Mouse (Mus musculus): ENCODE data around the gene Gm136. TPM values are rescaled to one million over a fixed set of nuclear protein-coding genes. Genes with fewer than 3 reads are reported as not detected.
"Not testable (repeated sequence)": the region's sequence is repeated elsewhere in the genome, so short reads cannot be mapped to it uniquely, and the experiment has no call there.

The Gm136 gene
- polyA plus RNA-seq, 1 experiment from 2014 or later, result not detected

DNA sequence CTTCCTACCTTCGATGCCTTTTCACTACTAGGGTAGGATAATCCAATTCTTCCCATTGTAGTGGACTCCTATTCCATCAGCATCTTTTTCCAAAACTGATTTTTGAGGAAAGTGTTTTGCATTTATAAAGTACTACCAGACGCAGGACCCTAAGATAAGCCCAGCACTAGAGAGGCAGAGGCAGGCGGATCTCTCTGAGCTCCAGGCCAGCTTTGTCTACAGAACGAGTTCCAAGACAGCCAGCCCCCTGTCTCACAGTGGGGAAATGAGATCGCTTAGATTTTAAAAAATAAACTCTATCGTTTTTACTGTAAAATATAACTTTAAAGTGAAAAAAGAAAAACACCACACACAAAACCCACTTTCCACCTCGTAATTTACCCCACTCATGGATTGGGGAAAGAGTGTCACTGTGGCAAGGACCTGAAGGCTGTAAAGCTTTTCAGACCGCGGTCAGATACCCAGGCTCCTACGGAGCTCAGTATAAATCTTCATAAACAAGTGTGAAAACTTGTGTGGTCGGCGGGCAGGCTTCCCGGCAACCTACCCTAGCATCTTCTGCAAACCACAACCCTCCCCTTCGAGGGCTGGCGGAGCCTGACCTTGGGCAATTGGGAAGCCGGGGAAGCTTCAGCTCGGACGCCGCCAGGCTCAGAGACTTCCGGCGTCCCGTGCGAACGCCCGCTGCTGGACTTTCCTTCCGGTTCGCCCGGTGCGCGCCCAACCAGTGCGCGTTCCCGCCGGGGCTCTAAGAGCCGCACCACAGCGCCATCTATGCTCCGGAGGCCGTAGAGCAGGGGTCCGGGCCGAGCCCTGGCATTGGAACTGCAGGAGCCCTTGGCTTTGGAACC, 21.8 kb upstream of the Gm136 start, which contains the start of gene Smim8:
TSS of gene Smim8 (minus strand) at position 747 of the 851 bp plus-strand sequence.
- WGBS, result 4% methylated on average over 40 of the region's 40 CpGs
- peak within 1 kb of the TSS; percentile 67 for H3K9ac ChIP-seq (replicated peaks; ENCODE audit: low read depth, low read length)
- H3K4me3 ChIP-seq (replicated peaks; ENCODE audit: low read length), result peak within 1 kb of the TSS; percentile 61
- H3K36me3 ChIP-seq (ENCODE audit: control insufficient read depth, insufficient read depth), result no peaks in the 10 kb centered on the region
- H3K4me2 ChIP-seq (ENCODE audit: low read length), result peak within 1 kb of the TSS; percentile 85
- H3K4me1 ChIP-seq (replicated peaks; ENCODE audit: control insufficient read depth, insufficient read depth, low read length), result peaks cover 4% of the 10 kb centered on the region; the same call in 1 of the 2 replicates
- ATAC-seq, result peak; percentile 98
- H3K27ac ChIP-seq (ENCODE audit: low read length), result peak within 1 kb of the TSS; percentile 68
- no peaks in the 10 kb centered on the region for H3K27me3 ChIP-seq (replicated peaks; ENCODE audit: control insufficient read depth, insufficient read depth, low read length)
- no peaks in the 10 kb centered on the region for H3K9me3 ChIP-seq (ENCODE audit: control insufficient read depth, low read length)

GRCm38 (mm10) chr4:34771652-34772371, 15.7 kb upstream of the Gm136 start:
- ATAC-seq, result no peak
- WGBS, result 5% methylated on average over 8 of the region's 8 CpGs
- no peak overlapping the region for H3K27ac ChIP-seq (ENCODE audit: low read length)

GRCm38 (mm10) chr4:34749236-34749635, 6.8 kb downstream of the Gm136 start:
- Histone ChIP-seq H3K36me3 (ENCODE audit: control insufficient read depth, insufficient read depth) (no peaks in the 10 kb centered on the region), H3K9ac (replicated peaks; ENCODE audit: low read depth, low read length) (no peak overlapping the region), H3K27me3 (replicated peaks; ENCODE audit: control insufficient read depth, insufficient read depth, low read length) (no peaks in the 10 kb centered on the region), H3K27ac (ENCODE audit: low read length) (no peak overlapping the region), H3K4me3 (replicated peaks; ENCODE audit: low read length) (no peak overlapping the region), H3K4me1 (replicated peaks; ENCODE audit: control insufficient read depth, insufficient read depth, low read length) (no peaks in the 10 kb centered on the region), H3K4me2 (ENCODE audit: low read length) (no peak overlapping the region), H3K9me3 (ENCODE audit: control insufficient read depth, low read length) (no peaks in the 10 kb centered on the region)
- ATAC-seq, result no peak
- 59% methylated on average over 6 of the region's 6 CpGs for WGBS

More at GRCm38 (mm10) chr4:34771652-34772371, 15.7 kb upstream of the Gm136 start:
- no peak overlapping the region for H3K9ac ChIP-seq (replicated peaks; ENCODE audit: low read depth, low read length)
- H3K4me2 ChIP-seq (ENCODE audit: low read length), result no peak overlapping the region
- H3K36me3 ChIP-seq (ENCODE audit: control insufficient read depth, insufficient read depth), result 0 out of 2 replicates have a peak, but pooled peaks cover 2% of the 10 kb centered on the region
- H3K9me3 ChIP-seq (ENCODE audit: control insufficient read depth, low read length), result no peaks in the 10 kb centered on the region
- H3K4me3 ChIP-seq (replicated peaks; ENCODE audit: low read length), result no peak overlapping the region
- H3K4me1 ChIP-seq (replicated peaks; ENCODE audit: control insufficient read depth, insufficient read depth, low read length), result no peaks in the 10 kb centered on the region
- H3K27me3 ChIP-seq (replicated peaks; ENCODE audit: control insufficient read depth, insufficient read depth, low read length), result no peaks in the 10 kb centered on the region

DNA sequence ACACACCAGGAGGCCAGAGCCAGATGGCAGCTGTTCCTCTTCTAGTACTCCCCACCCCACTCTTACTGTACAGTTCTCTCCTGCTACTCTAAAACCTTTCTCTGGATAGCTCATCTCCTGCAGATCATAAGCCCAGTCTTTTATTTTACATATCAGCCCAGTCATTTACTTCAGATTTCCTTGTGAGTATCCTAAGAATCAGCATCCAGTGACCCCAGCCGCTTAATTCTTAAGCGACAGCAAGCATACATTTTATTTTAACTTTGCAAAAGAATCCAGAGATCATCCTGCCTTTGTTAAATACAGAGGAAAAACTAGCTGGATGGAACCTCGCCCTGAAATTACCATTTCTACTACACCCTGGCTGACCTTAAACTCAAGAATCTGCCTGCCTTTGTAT, 21.6 kb downstream of the Gm136 start:
- H3K36me3 ChIP-seq (ENCODE audit: control insufficient read depth, insufficient read depth), result no peaks in the 10 kb centered on the region
- no peak overlapping the region for H3K9ac ChIP-seq (replicated peaks; ENCODE audit: low read depth, low read length)
- H3K4me2 ChIP-seq (ENCODE audit: low read length), result no peak overlapping the region
- no peak overlapping the region for H3K4me3 ChIP-seq (replicated peaks; ENCODE audit: low read length)
- H3K27ac ChIP-seq (ENCODE audit: low read length), result no peak overlapping the region
- H3K27me3 ChIP-seq (replicated peaks; ENCODE audit: control insufficient read depth, insufficient read depth, low read length), result 0 out of 2 replicates have a peak, but pooled peaks cover 1% of the 10 kb centered on the region
- H3K9me3 ChIP-seq (ENCODE audit: control insufficient read depth, low read length), result no peaks in the 10 kb centered on the region
- ATAC-seq, result no peak
- peaks cover 6% of the 10 kb centered on the region; the same call in 1 of the 2 replicates for H3K4me1 ChIP-seq (replicated peaks; ENCODE audit: control insufficient read depth, insufficient read depth, low read length)
- 84% methylated on average over 3 of the region's 3 CpGs for WGBS

DNA sequence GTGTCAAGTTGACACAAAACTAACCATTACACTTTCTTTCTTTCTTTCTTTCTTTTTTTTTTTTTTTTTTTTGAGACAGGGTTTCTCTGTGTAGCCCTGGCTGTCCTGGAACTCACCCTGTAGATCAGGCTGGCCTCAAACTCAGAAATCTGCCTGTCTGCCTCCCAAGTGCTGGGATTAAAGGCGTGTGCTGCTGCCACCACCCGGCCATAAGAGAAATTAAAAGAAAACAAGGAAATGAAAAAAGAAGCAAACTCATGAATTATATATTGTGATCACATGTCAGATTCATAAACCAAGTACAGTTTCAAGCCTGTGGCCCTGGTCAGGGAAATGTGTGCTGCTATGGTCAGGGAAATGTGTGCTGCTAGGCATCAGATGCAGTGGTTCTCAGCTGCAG, 22.6 kb downstream of the Gm136 start:
- not testable (repeated sequence) for H3K4me3 ChIP-seq (replicated peaks; ENCODE audit: low read length); H3K27ac ChIP-seq (ENCODE audit: low read length); H3K4me1 ChIP-seq (replicated peaks; ENCODE audit: control insufficient read depth, insufficient read depth, low read length); H3K9me3 ChIP-seq (ENCODE audit: control insufficient read depth, low read length); H3K4me2 ChIP-seq (ENCODE audit: low read length); H3K36me3 ChIP-seq (ENCODE audit: control insufficient read depth, insufficient read depth); H3K9ac ChIP-seq (replicated peaks; ENCODE audit: low read depth, low read length); ATAC-seq; H3K27me3 ChIP-seq (replicated peaks; ENCODE audit: control insufficient read depth, insufficient read depth, low read length)
- 33% methylated on average over 2 of the region's 2 CpGs for WGBS

- 0 out of 2 replicates have a peak, but pooled peaks cover 2% of the 10 kb centered on the region for H3K27me3 ChIP-seq (replicated peaks; ENCODE audit: control insufficient read depth, insufficient read depth, low read length)
- H3K4me3 ChIP-seq (replicated peaks; ENCODE audit: low read length), result peak within 1 kb of the TSS; percentile 51
- H3K9me3 ChIP-seq (ENCODE audit: control insufficient read depth, low read length), result no peaks in the 10 kb centered on the region
- H3K9ac ChIP-seq (replicated peaks; ENCODE audit: low read depth, low read length), result peak within 1 kb of the TSS; percentile 45; the same call in 1 of the 2 replicates
- peak within 1 kb of the TSS; percentile 83 for H3K4me2 ChIP-seq (ENCODE audit: low read length)
- peaks cover 6% of the 10 kb centered on the region; the same call in 1 of the 2 replicates for H3K4me1 ChIP-seq (replicated peaks; ENCODE audit: control insufficient read depth, insufficient read depth, low read length)
- peak; percentile 97 for ATAC-seq
- H3K36me3 ChIP-seq (ENCODE audit: control insufficient read depth, insufficient read depth), result no peaks in the 10 kb centered on the region
- under 1% methylated on average over 35 of the region's 38 CpGs for WGBS
- H3K27ac ChIP-seq (ENCODE audit: low read length), result no peak within 1 kb of the TSS
Observed at GRCm38 (mm10) chr4:34729851-34730341, 26.2 kb downstream of the Gm136 start, which contains the start of gene Cfap206. Gene Cfap206, minus strand, starts transcription at chr4:34730206.

DNA sequence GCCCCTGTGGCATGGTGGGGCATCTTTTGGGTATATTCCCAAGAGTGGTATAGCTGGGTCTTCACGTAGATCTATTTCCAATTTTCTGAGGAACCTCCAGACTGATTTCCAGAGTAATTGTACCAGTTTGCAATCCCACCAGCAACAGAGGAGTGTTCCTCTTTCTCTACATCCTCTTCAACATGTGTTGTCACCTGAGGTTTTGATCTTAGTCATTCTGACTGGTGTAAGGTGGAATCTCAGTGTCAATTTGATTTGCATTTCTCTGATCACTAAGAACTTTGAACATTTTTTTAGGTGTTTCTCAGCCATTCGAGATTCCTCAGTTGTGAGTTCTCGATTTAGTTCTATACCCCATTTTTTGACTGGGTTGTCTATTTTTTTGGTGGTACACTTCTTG, 30.4 kb downstream of the Gm136 start:
- not testable (repeated sequence) for H3K27ac ChIP-seq (ENCODE audit: low read length); H3K4me1 ChIP-seq (replicated peaks; ENCODE audit: control insufficient read depth, insufficient read depth, low read length); H3K36me3 ChIP-seq (ENCODE audit: control insufficient read depth, insufficient read depth); H3K4me3 ChIP-seq (replicated peaks; ENCODE audit: low read length); ATAC-seq; H3K9me3 ChIP-seq (ENCODE audit: control insufficient read depth, low read length); H3K9ac ChIP-seq (replicated peaks; ENCODE audit: low read depth, low read length); H3K27me3 ChIP-seq (replicated peaks; ENCODE audit: control insufficient read depth, insufficient read depth, low read length); H3K4me2 ChIP-seq (ENCODE audit: low read length)
- 94% methylated on average over 3 of the region's 3 CpGs for WGBS

DNA sequence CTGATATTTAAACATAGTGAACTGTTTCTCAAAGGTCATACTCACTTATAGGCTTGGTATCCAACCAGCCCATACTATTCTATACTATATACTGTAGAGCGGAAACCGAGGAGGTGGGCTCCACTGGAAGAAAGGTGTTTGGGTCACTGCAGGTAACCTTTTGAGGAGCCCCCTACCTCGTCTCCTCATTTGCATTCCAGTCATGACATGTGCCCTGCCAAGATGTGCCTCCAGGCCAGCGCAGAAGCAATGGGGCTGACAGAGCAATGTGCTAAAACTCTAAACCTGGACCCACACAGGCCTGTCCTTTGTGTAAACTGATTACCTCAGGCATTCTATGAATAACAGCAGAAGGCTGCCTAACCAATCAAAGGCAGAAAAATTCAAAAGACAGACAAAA, 31.8 kb downstream of the Gm136 start:
- Histone ChIP-seq H3K4me1 (replicated peaks; ENCODE audit: control insufficient read depth, insufficient read depth, low read length) (no peaks in the 10 kb centered on the region), H3K27me3 (replicated peaks; ENCODE audit: control insufficient read depth, insufficient read depth, low read length) (no peaks in the 10 kb centered on the region), H3K27ac (ENCODE audit: low read length) (no peak overlapping the region), H3K36me3 (ENCODE audit: control insufficient read depth, insufficient read depth) (no peaks in the 10 kb centered on the region), H3K9me3 (ENCODE audit: control insufficient read depth, low read length) (0 out of 2 replicates have a peak, but pooled peaks cover 2% of the 10 kb centered on the region), H3K9ac (replicated peaks; ENCODE audit: low read depth, low read length) (no peak overlapping the region), H3K4me2 (ENCODE audit: low read length) (no peak overlapping the region), H3K4me3 (replicated peaks; ENCODE audit: low read length) (no peak overlapping the region)
- 56% methylated on average over 4 of the region's 4 CpGs for WGBS
- no peak for ATAC-seq

DNA sequence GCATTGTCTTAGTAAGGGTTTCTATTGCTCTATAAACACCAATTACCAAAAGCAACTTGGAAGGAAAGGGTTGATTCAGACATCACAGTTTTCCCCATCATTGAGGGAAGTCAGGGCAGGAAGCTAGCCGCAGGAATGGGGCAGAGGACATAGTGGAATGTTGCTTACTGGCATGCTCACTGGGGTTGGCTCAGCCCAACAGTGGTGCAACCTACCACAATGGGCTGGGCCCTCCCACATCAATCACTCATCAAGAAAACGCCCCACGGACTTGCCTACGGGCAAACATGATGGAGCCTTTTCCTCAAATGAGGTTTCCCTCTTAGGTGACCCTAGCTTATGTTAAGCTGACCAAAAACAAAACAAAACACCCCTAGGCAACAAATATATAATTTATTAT, 32.9 kb downstream of the Gm136 start:
- H3K27me3 ChIP-seq (replicated peaks; ENCODE audit: control insufficient read depth, insufficient read depth, low read length), result no peaks in the 10 kb centered on the region
- 74% methylated on average over 4 of the region's 4 CpGs for WGBS

More for the DNA sequence above, 32.9 kb downstream of the Gm136 start:
- H3K36me3 ChIP-seq (ENCODE audit: control insufficient read depth, insufficient read depth), result no peaks in the 10 kb centered on the region
- H3K4me3 ChIP-seq (replicated peaks; ENCODE audit: low read length), result no peak overlapping the region
- H3K4me1 ChIP-seq (replicated peaks; ENCODE audit: control insufficient read depth, insufficient read depth, low read length), result no peaks in the 10 kb centered on the region
- no peak overlapping the region for H3K27ac ChIP-seq (ENCODE audit: low read length)
- H3K4me2 ChIP-seq (ENCODE audit: low read length), result no peak overlapping the region
- H3K9ac ChIP-seq (replicated peaks; ENCODE audit: low read depth, low read length), result no peak overlapping the region
- ATAC-seq, result no peak
- 0 out of 2 replicates have a peak, but pooled peaks cover 2% of the 10 kb centered on the region for H3K9me3 ChIP-seq (ENCODE audit: control insufficient read depth, low read length)
